In genomic region chr11:3855846-3856245, GRCm38 (mm10) we compare ENCODE assay signal across 27 mouse cellular contexts. TPM values are rescaled to one million over a fixed set of nuclear protein-coding genes. Genes with fewer than 3 reads are reported as not detected.
DNase-seq lines count a peak whose midpoint lies in the region; ATAC-seq and TF ChIP-seq lines count a peak whose summit lies in the region.
"Had no signal": no experiment of that assay in that cellular context is flagged by ENCODE, and none has a peak within 500 bp of the region (broad histone marks: within the 10 kb centered on the region; RNA-seq: fewer than 3 reads in every experiment).

No protein-coding gene starts in this region.

- no peak overlapping the region for H3K9ac ChIP-seq in intestine, embryonic 15.5 days
- H3K9ac ChIP-seq: heart, embryonic 12.5 days; liver, embryonic 15.5 days; lung, embryonic 15.5 days; midbrain, embryonic 15.5 days; neural tube, embryonic 13.5 days had no signal

- no peaks in the 10 kb centered on the region for H3K79me2 ChIP-seq in myocyte (ENCODE audit: control insufficient read depth, insufficient read depth)

- H3K4me2 ChIP-seq in myocyte (ENCODE audit: low read depth): peak overlapping the region; percentile 67
- H3K4me2 ChIP-seq in intestine, embryonic 15.5 days (replicated peaks): no peak overlapping the region
- H3K4me2 ChIP-seq: heart, embryonic 12.5 days; liver, embryonic 15.5 days; lung, embryonic 15.5 days; midbrain, embryonic 15.5 days; neural tube, embryonic 13.5 days had no signal

- no peak overlapping the region for H3K27ac ChIP-seq in intestine, embryonic 15.5 days
- H3K27ac ChIP-seq: hindbrain, embryonic 10.5 days; limb, embryonic 10.5 days; liver, embryonic 15.5 days; lung, embryonic 15.5 days; midbrain, embryonic 15.5 days; neural tube, embryonic 13.5 days had no signal

- no peak for TF ChIP-seq POLR2A in myocyte (IDR thresholded peaks at IDR 0.05; ENCODE audit: insufficient read length, low read depth)

- WGBS in intestine, embryonic 15.5 days: 91% methylated on average over 5 of the region's 5 CpGs

- no peaks in the 10 kb centered on the region for H3K36me3 ChIP-seq in myocyte (ENCODE audit: control insufficient read depth, insufficient read depth)
- H3K36me3 ChIP-seq in intestine, embryonic 15.5 days: no peaks in the 10 kb centered on the region
- H3K36me3 ChIP-seq: heart, embryonic 12.5 days; hindbrain, embryonic 10.5 days; limb, embryonic 10.5 days; liver, embryonic 15.5 days; lung, embryonic 15.5 days; midbrain, embryonic 15.5 days; neural tube, embryonic 13.5 days had no signal

- no peak for ATAC-seq in intestine, embryonic 15.5 days
- ATAC-seq in erythroid progenitor cell, adult 5-6 weeks (replicated peaks; ENCODE audit: low FRiP score, poor library complexity, severe bottlenecking): no peak
- ATAC-seq: forebrain, embryonic 14.5 days; hindbrain, embryonic 16.5 days; intestine, embryonic 16.5 days; midbrain, embryonic 15.5 days had no signal

- H3ac ChIP-seq in myocyte (ENCODE audit: control insufficient read depth, insufficient read length): no peak overlapping the region

- no peaks in the 10 kb centered on the region for H3K9me3 ChIP-seq in intestine, embryonic 15.5 days
- H3K9me3 ChIP-seq: heart, embryonic 12.5 days; limb, embryonic 10.5 days; liver, embryonic 15.5 days; lung, embryonic 15.5 days; midbrain, embryonic 15.5 days; neural tube, embryonic 13.5 days had no signal

- peak; percentile 44 for DNase-seq in cerebellum, adult 11-12 months
- DNase-seq in cerebellum, adult 8-10 months: no peak
- DNase-seq in layer of hippocampus, adult 9-11 months: peak; percentile 52
- DNase-seq in layer of hippocampus, postnatal 14 days (ENCODE audit: low spot score in 2 of 2): no peak
- DNase-seq in brain, adult 2 months (ENCODE audit: low read depth, low spot score): peak; percentile 96
- DNase-seq: adrenal gland, adult 8-10 months; gastrocnemius, postnatal 10 days; heart, postnatal 10 days; kidney, adult 9 months; kidney, postnatal 25 days; liver; lung, postnatal 36 days had no signal

- no peaks in the 10 kb centered on the region for H3K4me1 ChIP-seq in intestine, embryonic 15.5 days (replicated peaks)
- H3K4me1 ChIP-seq: heart, embryonic 12.5 days; hindbrain, embryonic 10.5 days; limb, embryonic 10.5 days; liver, embryonic 15.5 days; lung, embryonic 15.5 days; midbrain, embryonic 15.5 days had no signal

- H3K27me3 ChIP-seq in myocyte (ENCODE audit: control insufficient read depth, insufficient read depth, insufficient read length): no peaks in the 10 kb centered on the region
- no peaks in the 10 kb centered on the region for H3K27me3 ChIP-seq in intestine, embryonic 15.5 days (replicated peaks)
- H3K27me3 ChIP-seq: heart, embryonic 12.5 days; liver, embryonic 15.5 days; lung, embryonic 15.5 days; midbrain, embryonic 15.5 days; neural tube, embryonic 13.5 days had no signal

- H3K4me3 ChIP-seq in myocyte: no peak overlapping the region
- H3K4me3 ChIP-seq in intestine, embryonic 15.5 days (replicated peaks): no peak overlapping the region
- H3K4me3 ChIP-seq: heart, embryonic 12.5 days; hindbrain, embryonic 10.5 days; limb, embryonic 10.5 days; liver, embryonic 15.5 days; lung, embryonic 15.5 days; midbrain, embryonic 15.5 days; neural tube, embryonic 13.5 days had no signal

TF ChIP-seq in myocyte, 11 proteins besides CTCF, POLR2A, EP300 and RAD21:
- TF ChIP-seq TCF12 (IDR thresholded peaks at IDR 0.05; ENCODE audit: insufficient read depth, poor library complexity, severe bottlenecking) (no peak), MAX (IDR thresholded peaks at IDR 0.05; ENCODE audit: low read depth) (no peak), E2F4 (IDR thresholded peaks at IDR 0.05; ENCODE audit: insufficient read depth) (no peak), USF1 (IDR thresholded peaks at IDR 0.05; ENCODE audit: low read depth) (no peak), SRF (IDR thresholded peaks at IDR 0.05; ENCODE audit: control insufficient read depth, insufficient read length, low read depth) (no peak), TCF3 (IDR thresholded peaks at IDR 0.05; ENCODE audit: insufficient read length, low read depth) (no peak), POLR2AphosphoS2 (IDR thresholded peaks at IDR 0.05; ENCODE audit: insufficient read length, low read depth) (no peak), MYOD1 (IDR thresholded peaks at IDR 0.05; ENCODE audit: control insufficient read depth in 1 of 3, insufficient read length in 2 of 3, low read depth in 2 of 3) (no peak)

RNA-seq across cellular contexts. Expression of gene Osbp2, which starts 7.9 kb away (rescaled TPM):
- total RNA-seq in layer of hippocampus, postnatal 14 days (2021): 10 to 100 TPM; 82.8 to 89.6 TPM
- polyA plus RNA-seq in myocyte (2012; fragmentation: generic; extraction: Trizol): 1.3 TPM
- polyA plus RNA-seq in intestine, embryonic 15.5 days (2015; fragmentation: Nextera tagmentation; extraction: Ambion mirVana): 0.50 and 1.1 TPM in 2 replicates
- total RNA-seq in erythroid progenitor cell, adult 5-6 weeks (2015; ENCODE audit: low replicate concordance): not detected in 2 replicates
- not detected in 2 replicates for total RNA-seq in erythroid progenitor cell, adult 5-6 weeks (2017; ENCODE audit: low replicate concordance)
- total RNA-seq: common myeloid progenitor, adult 5-6 weeks had no signal

RNA-seq across cellular contexts. Expression of gene 4921536K21Rik, which starts 39.1 kb away (rescaled TPM):
- total RNA-seq in layer of hippocampus, postnatal 14 days (2021): under 1 TPM; 0.24 to 0.81 TPM
- 1.3 TPM for polyA plus RNA-seq in myocyte (2012; fragmentation: generic; extraction: Trizol)
- polyA plus RNA-seq in intestine, embryonic 15.5 days (2015; fragmentation: Nextera tagmentation; extraction: Ambion mirVana): 0.27 and 0.29 TPM in 2 replicates
- not detected in 2 replicates for total RNA-seq in erythroid progenitor cell, adult 5-6 weeks (2015; ENCODE audit: low replicate concordance)
- total RNA-seq in erythroid progenitor cell, adult 5-6 weeks (2017; ENCODE audit: low replicate concordance): not detected in 2 replicates
- total RNA-seq: common myeloid progenitor, adult 5-6 weeks; granulocyte monocyte progenitor cell, adult 5-6 weeks had no signal
- polyA plus RNA-seq: liver, embryonic 15.5 days had no signal

RNA-seq across cellular contexts. Expression of gene Dusp18, which starts 39.2 kb away (rescaled TPM):
- total RNA-seq in layer of hippocampus, postnatal 14 days (2021): 10 to 100 TPM; 23.8 to 24.0 TPM
- polyA plus RNA-seq in myocyte (2012; fragmentation: generic; extraction: Trizol): 26.5 TPM
- 6.4 and 7.0 TPM in 2 replicates for polyA plus RNA-seq in intestine, embryonic 15.5 days (2015; fragmentation: Nextera tagmentation; extraction: Ambion mirVana)
- not detected in 2 replicates for total RNA-seq in erythroid progenitor cell, adult 5-6 weeks (2015; ENCODE audit: low replicate concordance)
- not detected in 2 replicates for total RNA-seq in erythroid progenitor cell, adult 5-6 weeks (2017; ENCODE audit: low replicate concordance)

RNA-seq across cellular contexts. Expression of gene Slc35e4, which starts 58.6 kb away (rescaled TPM):
- total RNA-seq in layer of hippocampus, postnatal 14 days (2021): 10 to 100 TPM; 21.9 to 22.3 TPM
- 69.6 TPM for polyA plus RNA-seq in myocyte (2012; fragmentation: generic; extraction: Trizol)
- 3.2 and 3.4 TPM in 2 replicates for polyA plus RNA-seq in intestine, embryonic 15.5 days (2015; fragmentation: Nextera tagmentation; extraction: Ambion mirVana)
- 0.42 TPM in 1 of 2 replicates, not detected in the other for total RNA-seq in erythroid progenitor cell, adult 5-6 weeks (2015; ENCODE audit: low replicate concordance)
- 0.76 TPM in 1 of 2 replicates, not detected in the other for total RNA-seq in erythroid progenitor cell, adult 5-6 weeks (2017; ENCODE audit: low replicate concordance)

Comparison
In these comparisons a context has a peak if more than half of its experiments do, and no peak if none do; other contexts are left out.
1. DNase-seq: peak in cerebellum, adult 11-12 months (single experiment), layer of hippocampus, adult 9-11 months (single experiment) and brain, adult 2 months (single experiment); none in cerebellum, adult 8-10 months (single experiment) and layer of hippocampus, postnatal 14 days (0 of 2).
2. RNA of gene Osbp2, which starts 7.9 kb away (total RNA-seq): 82.8 to 89.6 TPM in layer of hippocampus, postnatal 14 days; not detected in erythroid progenitor cell, adult 5-6 weeks; every median in the first group is over 10 times any median in the second.
3. RNA of gene Dusp18, which starts 39.2 kb away (total RNA-seq): 23.8 to 24.0 TPM in layer of hippocampus, postnatal 14 days; not detected in erythroid progenitor cell, adult 5-6 weeks; every median in the first group is over 10 times any median in the second.